Mouse (Mus musculus) embryonic fibroblast, embryonic 13.5 days (primary cell): Measurements from ENCODE around the gene Nbea.

Experiments used
- CTCF ChIP-seq: IDR thresholded peaks from 2 replicates; pipeline ENCODE4 v1.5.1; 2011; ENCODE audit warnings: mild to moderate bottlenecking, control low read depth, low read length, moderate library complexity, borderline replicate concordance; ENCODE audit not compliant: insufficient read depth
- POLR2A ChIP-seq: IDR thresholded peaks from 2 replicates; pipeline ENCODE4 v1.6.1; 2011; ENCODE audit warnings: low read depth, mild to moderate bottlenecking, control low read depth, low read length, moderate library complexity

DNA sequence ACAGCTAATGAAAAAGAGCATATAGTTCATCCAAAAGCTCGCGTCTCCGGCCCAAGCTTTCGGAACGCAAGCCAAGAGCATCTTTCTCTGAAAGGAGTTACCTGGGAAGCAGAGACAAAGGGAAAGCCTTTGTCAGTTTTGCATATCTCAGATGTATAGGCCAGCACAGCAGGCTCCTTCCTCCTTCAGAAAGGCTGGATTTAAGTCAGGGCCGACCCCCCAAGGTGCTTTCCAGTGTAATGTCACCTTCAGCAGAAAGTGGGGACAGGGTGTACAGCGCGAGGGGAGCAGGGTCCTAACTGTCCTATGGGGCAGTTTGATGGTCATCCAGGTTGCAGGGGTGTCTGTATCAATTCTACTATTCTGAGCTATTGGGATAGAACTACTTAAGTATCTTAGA lies 419.9 kb downstream of the Nbea start:
- TF ChIP-seq CTCF (no peak), POLR2A (no peak)
